Mouse (Mus musculus): ENCODE results near the gene Ubl3.

Gene Ubl3

GRCm38 (mm10) chr5:148523202-148523971, 29.2 kb downstream of the Ubl3 start:
- DNase-seq, result no peak

- no peak for DNase-seq
These were observed 30.2 kb downstream of the Ubl3 start for GRCm38 (mm10) chr5:148522378-148522777.

GRCm38 (mm10) chr5:148517445-148517844, 35.1 kb downstream of the Ubl3 start:
- DNase-seq, result no peak

GRCm38 (mm10) chr5:148512042-148512640, 40.4 kb downstream of the Ubl3 start:
- DNase-seq, result no peak

GRCm38 (mm10) chr5:148510265-148510664, 42.3 kb downstream of the Ubl3 start:
- no peak for DNase-seq

GRCm38 (mm10) chr5:148509731-148510130, 42.9 kb downstream of the Ubl3 start:
- DNase-seq, result no peak

- DNase-seq, result no peak
These were observed 43.5 kb downstream of the Ubl3 start for GRCm38 (mm10) chr5:148508901-148509604.

GRCm38 (mm10) chr5:148505381-148505780, 47.2 kb downstream of the Ubl3 start:
- DNase-seq, result no peak

GRCm38 (mm10) chr5:148502237-148502636, 50.4 kb downstream of the Ubl3 start:
- DNase-seq, result no peak

GRCm38 (mm10) chr5:148501228-148501957, 51.2 kb downstream of the Ubl3 start:
- no peak for DNase-seq

- DNase-seq, result no peak
These were observed 52.1 kb downstream of the Ubl3 start for GRCm38 (mm10) chr5:148500516-148500915.

GRCm38 (mm10) chr5:148499616-148500015, 53.0 kb downstream of the Ubl3 start:
- DNase-seq, result no peak

- no peak for DNase-seq
These were observed 56.6 kb downstream of the Ubl3 start for GRCm38 (mm10) chr5:148495991-148496390.

- no peak for DNase-seq
These were observed 57.4 kb downstream of the Ubl3 start for GRCm38 (mm10) chr5:148495173-148495572.

- no peak for DNase-seq
These were observed 58.3 kb downstream of the Ubl3 start for GRCm38 (mm10) chr5:148494249-148494648.

- DNase-seq, result no peak
These were observed 59.6 kb downstream of the Ubl3 start for GRCm38 (mm10) chr5:148493025-148493424.

- DNase-seq, result no peak
These were observed 62.2 kb downstream of the Ubl3 start for GRCm38 (mm10) chr5:148490391-148490790.

GRCm38 (mm10) chr5:148489724-148490193, 62.8 kb downstream of the Ubl3 start:
- no peak for DNase-seq

- no peak for DNase-seq
These were observed 63.5 kb downstream of the Ubl3 start for GRCm38 (mm10) chr5:148488891-148489723.

GRCm38 (mm10) chr5:148486202-148486601, 66.4 kb downstream of the Ubl3 start:
- no peak for DNase-seq

- no peak for DNase-seq
These were observed 70.8 kb downstream of the Ubl3 start for GRCm38 (mm10) chr5:148481745-148482144.

GRCm38 (mm10) chr5:148474346-148474745, 78.2 kb downstream of the Ubl3 start:
- DNase-seq, result no peak

All from kidney, adult 9 months (tissue).